Mouse (Mus musculus): ENCODE results near the gene Sult2b1.

GRCm38 (mm10) chr7:45793969-45794585 is 9.6 kb upstream of the Sult2b1 start:
- no peak for TF ChIP-seq TAL1 (IDR thresholded peaks at IDR 0.05; ENCODE audit: low read length)
- no peak for TF ChIP-seq GATA1 (IDR thresholded peaks at IDR 0.05; ENCODE audit: low read length)
